Mouse (Mus musculus) spleen, adult 2 months (tissue): Measurements from ENCODE around the gene Cdc42se1.

Experiments
- CTCF ChIP-seq: fragments of 200-500 bp; IDR thresholded peaks from 2 replicates; pipeline ENCODE4 v1.5.1; 2011; ENCODE audit warnings: mild to moderate bottlenecking, inconsistent platforms; ENCODE audit not compliant: insufficient read depth, insufficient read length, insufficient replicate concordance; ENCODE audit errors: extremely low read depth
- POLR2A ChIP-seq: fragments of 200-500 bp; IDR thresholded peaks from 2 replicates; pipeline ENCODE4 v1.6.1; 2011; ENCODE audit warnings: low read depth, low read length, inconsistent platforms

- no peak for TF ChIP-seq CTCF
- TF ChIP-seq POLR2A = no peak
Observed at GRCm38 (mm10) chr3:95199101-95199500, 29.4 kb upstream of the Cdc42se1 start.
